Mouse (Mus musculus) stomach, embryonic 14.5 days (tissue): ENCODE results near the gene Zfp937. TPM values are rescaled to one million over a fixed set of nuclear protein-coding genes. Genes with fewer than 3 reads are reported as not detected.
"Not testable (repeated sequence)": the region's sequence is repeated elsewhere in the genome, so short reads cannot be mapped to it uniquely, and the experiment has no call there.

Source experiments
- ATAC-seq: fragments of 200-750 bp; cut with Nextera tagmentation; 2 replicates; pipeline ENCODE4 v1.8.0; 2017; ENCODE audit warnings: low read depth, moderate TSS enrichment; ENCODE audit not compliant: insufficient number of reproducible peaks, insufficient read depth, low FRiP score
- H3K27ac ChIP-seq: fragments of 300-500 bp; sonication (generic); 2 replicates; pipeline ENCODE4 v1.5.1; 2014; ENCODE audit warnings: mild to moderate bottlenecking, low read length, moderate library complexity, mixed read lengths
- H3K27me3 ChIP-seq: fragments of 300-500 bp; sonication (generic); 2 replicates; pipeline ENCODE4 v1.6.1; 2014; ENCODE audit warnings: low read length, control low read depth, mixed read lengths; ENCODE audit not compliant: control insufficient read depth, insufficient read depth
- H3K36me3 ChIP-seq: fragments of 300-500 bp; sonication (generic); 2 replicates; pipeline ENCODE4 v1.6.1; 2014; ENCODE audit warnings: mild to moderate bottlenecking, control low read depth, low read length, moderate library complexity, mixed read lengths; ENCODE audit not compliant: control insufficient read depth, insufficient read depth
- H3K4me1 ChIP-seq: fragments of 300-500 bp; sonication (generic); 2 replicates; pipeline ENCODE4 v1.6.1; 2014; ENCODE audit warnings: low read length, control low read depth, mixed read lengths; ENCODE audit not compliant: control insufficient read depth, insufficient read depth
- H3K4me2 ChIP-seq: fragments of 300-500 bp; sonication (generic); replicated peaks from 2 replicates; pipeline ENCODE4 v1.6.1; 2014; ENCODE audit warnings: low read depth, low read length, control low read depth
- H3K4me3 ChIP-seq: fragments of 300-500 bp; sonication (generic); 2 replicates; pipeline ENCODE4 v1.5.1; 2014; ENCODE audit warnings: low read depth, low read length, control low read depth
- H3K9ac ChIP-seq: fragments of 300-500 bp; sonication (generic); replicated peaks from 2 replicates; pipeline ENCODE4 v1.6.1; 2014; ENCODE audit warnings: low read depth, mild to moderate bottlenecking, control low read depth, low read length, moderate library complexity, mixed read lengths
- H3K9me3 ChIP-seq: fragments of 300-500 bp; sonication (generic); 2 replicates; pipeline ENCODE4 v1.6.1; 2016; ENCODE audit warnings: low read depth, low read length, control low read depth; ENCODE audit not compliant: control insufficient read depth
- WGBS: fragments of 180-500 bp; shearing (Covaris S2); extraction: QIAGEN DNeasy Blood & Tissue Kit; methylation state at CpG from one replicate; pipeline ENCODE4 v1.1.7; 2014; 5-methylcytosine and 5-hydroxymethylcytosine counted together
- polyA plus RNA-seq: library from polyadenylated mRNA; unstranded; fragments of >200 nt; fragmentation: Nextera tagmentation; extraction: Ambion mirVana; gene quantifications from 2 replicates; pipeline ENCODE4 v1.2.1, GENCODE M21; 2014

Gene Zfp937
- 10.7 TPM in 2 replicates for polyA plus RNA-seq

DNA sequence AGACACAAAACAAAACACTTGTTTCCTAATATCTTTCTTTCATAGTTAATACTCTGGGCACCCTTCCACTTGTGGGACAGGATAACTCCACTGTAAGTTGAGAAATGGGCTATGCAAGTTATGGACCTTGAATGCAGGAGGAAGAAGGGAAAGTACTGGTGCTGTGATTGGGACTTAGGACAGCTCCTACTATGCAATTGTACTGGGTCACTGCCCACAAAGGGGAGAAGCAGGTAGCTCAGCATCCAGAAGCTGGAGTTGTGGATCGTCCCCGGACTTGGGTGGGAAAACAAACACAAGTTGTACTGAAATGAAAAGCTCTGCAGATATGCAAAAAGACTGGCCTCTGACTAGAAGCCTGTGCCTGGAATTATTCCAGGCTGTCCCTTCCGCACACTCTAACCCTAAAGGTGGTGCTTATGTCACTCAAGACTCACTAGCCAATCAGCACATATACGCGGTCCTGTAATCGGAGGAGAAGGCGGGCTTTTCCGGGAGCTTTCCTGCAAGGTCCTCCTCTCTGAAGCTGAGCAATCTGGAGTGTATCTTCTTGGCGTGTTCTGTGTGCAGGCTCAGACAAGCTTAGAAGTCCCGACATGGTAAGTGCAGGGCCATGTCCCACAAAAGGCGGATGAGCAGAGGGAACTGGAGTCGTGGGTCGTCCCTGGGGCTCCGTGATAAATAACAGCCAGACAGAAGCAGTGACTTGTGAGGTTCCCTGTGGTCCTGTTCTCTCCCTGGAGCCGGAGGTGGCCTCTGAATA, at the start of gene Zfp937:
Gene Zfp937, plus strand, starts transcription at position 474 of the 763 bp plus-strand sequence.
- H3K36me3 ChIP-seq, H3K27me3 ChIP-seq, H3K4me1 ChIP-seq, H3K9me3 ChIP-seq, H3K27ac ChIP-seq: not testable (repeated sequence)
- peak within 1 kb of the TSS; percentile 36 for H3K4me2 ChIP-seq
- ATAC-seq, result peak; percentile 100
- 0 out of 2 replicates have a peak within 1 kb of the TSS, but pooled peaks have one; percentile 14 for H3K9ac ChIP-seq
- WGBS, result 2% methylated on average over 15 of the region's 15 CpGs
- H3K4me3 ChIP-seq, result peak within 1 kb of the TSS; percentile 35

DNA sequence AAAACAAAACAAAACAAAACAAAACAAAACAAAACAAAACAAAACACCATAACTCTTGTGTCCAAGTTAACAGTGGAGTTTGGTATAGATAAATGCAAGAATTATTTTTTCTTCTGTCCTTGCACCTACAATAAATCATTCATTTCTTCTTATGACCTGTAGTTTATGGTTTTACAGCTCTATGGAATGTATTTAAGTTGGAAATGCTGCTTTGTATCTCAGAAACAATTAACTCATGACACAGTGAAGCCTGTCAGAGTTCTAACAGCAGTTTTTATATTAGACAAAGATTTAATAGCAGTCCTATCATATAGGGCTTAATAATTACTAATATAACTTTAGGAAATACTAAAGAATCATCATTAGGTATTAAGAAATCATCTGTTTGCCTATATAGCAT, 44.0 kb upstream of the Zfp937 start:
- no peak overlapping the region for H3K9ac ChIP-seq
- ATAC-seq, result no peak
- no peak overlapping the region for H3K4me3 ChIP-seq
- no peaks in the 10 kb centered on the region for H3K36me3 ChIP-seq
- H3K4me1 ChIP-seq, result no peaks in the 10 kb centered on the region
- no peak overlapping the region for H3K27ac ChIP-seq
- no peaks in the 10 kb centered on the region for H3K27me3 ChIP-seq
- H3K4me2 ChIP-seq, result no peak overlapping the region
- no peaks in the 10 kb centered on the region for H3K9me3 ChIP-seq

DNA sequence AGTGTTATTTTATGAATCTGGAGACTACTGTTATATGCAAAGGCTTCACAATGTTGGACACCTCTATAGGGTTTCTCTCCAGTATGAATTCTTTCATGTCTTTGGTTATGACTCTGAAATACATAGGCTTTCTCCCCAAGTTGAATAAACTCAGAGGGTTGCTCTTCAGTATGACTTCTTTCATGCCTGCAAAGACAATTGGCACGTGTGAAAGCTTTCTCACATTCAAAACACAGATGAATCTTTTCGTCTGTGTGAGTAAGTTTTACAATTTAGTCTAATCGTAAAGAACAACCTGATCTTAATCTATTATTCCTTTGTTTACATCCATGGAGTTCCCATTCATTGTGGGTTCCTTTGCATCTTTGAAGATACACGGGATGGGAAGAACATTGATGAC, 38.3 kb upstream of the Zfp937 start, which contains the start of gene Gm10770:
Gene Gm10770, minus strand, starts transcription at position 101 of the 400 bp plus-strand sequence.
- H3K4me2 ChIP-seq, H3K9me3 ChIP-seq, H3K4me3 ChIP-seq, H3K36me3 ChIP-seq, H3K27ac ChIP-seq, H3K4me1 ChIP-seq, ATAC-seq, H3K9ac ChIP-seq, H3K27me3 ChIP-seq: not testable (repeated sequence)
- 80% methylated on average over 4 of the region's 4 CpGs for WGBS

DNA sequence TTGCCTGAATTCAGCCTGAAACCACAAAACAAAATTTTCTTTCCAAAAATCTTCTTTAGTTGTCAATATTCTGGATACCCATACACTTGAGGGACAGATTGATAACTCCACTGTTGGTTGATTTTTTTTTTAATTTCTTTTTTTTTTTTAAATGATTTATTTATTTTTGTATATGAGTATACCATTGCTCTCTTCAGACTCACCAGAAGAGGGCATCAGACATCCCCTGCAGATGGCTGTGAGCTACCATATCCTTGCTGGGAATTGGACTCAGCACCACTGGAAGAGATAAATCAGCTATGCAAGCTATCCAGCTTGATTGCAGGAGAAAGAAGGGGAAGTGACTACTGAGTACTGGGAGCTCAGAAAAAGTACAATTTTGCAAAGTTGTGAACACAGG, 36.8 kb upstream of the Zfp937 start:
- H3K9ac ChIP-seq, H3K9me3 ChIP-seq, H3K27ac ChIP-seq, H3K36me3 ChIP-seq, H3K4me1 ChIP-seq, ATAC-seq, H3K4me3 ChIP-seq, H3K27me3 ChIP-seq, H3K4me2 ChIP-seq: not testable (repeated sequence)

DNA sequence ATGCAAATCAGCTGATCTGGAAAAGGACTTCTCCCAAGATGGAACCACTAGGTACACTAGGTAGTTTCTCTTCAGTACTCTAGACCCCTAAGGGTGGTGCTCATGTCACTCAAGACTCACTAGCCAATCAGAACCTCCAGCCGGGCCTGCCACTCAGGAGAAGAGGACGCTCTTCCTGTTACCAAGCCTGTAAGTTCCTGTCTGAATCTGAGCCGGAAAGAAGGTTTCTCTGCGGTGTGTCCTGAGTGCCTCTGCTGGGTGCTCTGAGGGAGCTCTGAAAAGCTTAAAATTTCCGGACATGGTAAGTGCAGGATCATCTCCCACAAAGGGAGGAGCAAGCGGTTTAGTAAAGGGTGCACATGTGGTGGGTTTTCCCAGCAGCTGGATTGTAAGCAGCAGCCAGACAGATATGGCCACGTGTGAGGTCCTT, 36.3 kb upstream of the Zfp937 start, which contains the start of gene Gm14139:
Gene Gm14139, plus strand, starts transcription at position 186 of the 430 bp plus-strand sequence.
- H3K9ac ChIP-seq, H3K27me3 ChIP-seq, H3K4me2 ChIP-seq, H3K9me3 ChIP-seq, H3K4me1 ChIP-seq, H3K27ac ChIP-seq, ATAC-seq, H3K4me3 ChIP-seq, H3K36me3 ChIP-seq: not testable (repeated sequence)
- 73% methylated on average over 7 of the region's 7 CpGs for WGBS

DNA sequence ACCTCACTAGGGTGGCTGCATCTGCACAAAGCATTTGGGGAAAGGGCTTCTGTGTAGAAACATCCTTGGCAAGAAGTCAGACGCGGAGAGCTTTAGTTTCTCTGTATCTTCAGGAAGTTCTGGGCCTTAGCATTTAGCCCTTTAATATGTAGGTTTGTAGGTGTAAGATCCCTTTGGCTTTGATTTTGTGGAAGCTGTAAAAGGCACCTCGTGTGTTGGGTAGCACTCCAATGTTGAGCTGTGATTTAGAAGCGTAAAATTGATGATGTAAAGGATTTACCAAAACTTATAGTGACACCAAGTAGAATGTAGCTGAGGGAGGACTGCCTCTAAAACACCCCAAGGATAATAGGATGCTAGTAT, 471 bp downstream of the Zfp937 start:
- H3K4me2 ChIP-seq, result peak overlapping the region; percentile 36
- ATAC-seq, result peak; percentile 16; the same call in 1 of the 2 replicates
- H3K9ac ChIP-seq, result 0 out of 2 replicates have a peak overlapping the region, but pooled peaks have one; percentile 14
- H3K4me1 ChIP-seq, H3K27ac ChIP-seq, H3K27me3 ChIP-seq, H3K9me3 ChIP-seq, H3K36me3 ChIP-seq: not testable (repeated sequence)
- H3K4me3 ChIP-seq, result peak overlapping the region; percentile 35
- WGBS, result 0% methylated on average over 2 of the region's 4 CpGs

DNA sequence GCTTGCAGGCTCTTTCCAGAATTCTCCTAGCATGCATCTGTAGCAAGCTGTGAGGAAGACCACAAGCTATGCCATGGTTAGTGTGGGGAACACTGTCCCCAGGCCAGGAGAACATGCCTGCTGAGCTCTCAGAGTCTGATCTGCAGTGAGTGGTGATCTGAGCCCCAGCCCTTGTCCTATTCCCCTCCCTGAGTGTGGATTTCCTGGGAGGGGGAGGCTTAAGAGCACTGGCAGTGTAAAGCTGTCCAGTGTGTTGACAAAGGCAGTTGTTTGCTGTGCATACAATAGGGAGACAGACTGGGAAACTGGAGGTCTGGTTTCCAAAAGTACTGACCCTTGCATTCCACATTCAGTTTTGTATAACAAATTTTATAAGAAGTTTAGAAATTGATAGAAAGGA, 5.4 kb downstream of the Zfp937 start:
- not testable (repeated sequence) for H3K27ac ChIP-seq, H3K4me3 ChIP-seq, H3K36me3 ChIP-seq, ATAC-seq, H3K4me2 ChIP-seq, H3K4me1 ChIP-seq, H3K9ac ChIP-seq, H3K27me3 ChIP-seq, H3K9me3 ChIP-seq

DNA sequence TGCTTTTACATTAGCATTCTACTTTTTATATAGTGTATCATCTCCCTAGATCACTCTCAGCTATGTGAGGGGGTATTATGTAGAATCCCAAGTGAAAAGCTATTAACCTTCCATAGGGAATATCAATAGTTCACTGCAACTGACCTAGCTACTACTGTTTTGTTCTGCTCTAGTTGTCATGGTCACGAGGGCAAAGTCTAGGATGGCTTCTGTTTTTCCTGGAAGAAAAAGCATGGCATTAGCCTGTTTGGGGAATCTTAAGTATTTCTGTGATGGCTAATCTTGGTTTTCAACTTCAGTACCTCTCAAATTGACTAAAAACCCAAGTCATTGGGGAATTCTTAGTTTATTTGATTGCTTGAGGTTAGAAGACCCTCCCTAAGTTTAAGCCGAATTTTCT, 25.3 kb downstream of the Zfp937 start:
- 87% methylated on average over 2 of the region's 2 CpGs for WGBS
- Histone ChIP-seq H3K9ac (no peak overlapping the region), H3K27me3 (no peaks in the 10 kb centered on the region), H3K9me3 (peaks cover 15% of the 10 kb centered on the region), H3K27ac (no peak overlapping the region), H3K4me3 (no peak overlapping the region), H3K36me3 (peaks cover under 1% of the 10 kb centered on the region; the same call in 1 of the 2 replicates), H3K4me1 (no peaks in the 10 kb centered on the region), H3K4me2 (no peak overlapping the region)
- ATAC-seq, result no peak

DNA sequence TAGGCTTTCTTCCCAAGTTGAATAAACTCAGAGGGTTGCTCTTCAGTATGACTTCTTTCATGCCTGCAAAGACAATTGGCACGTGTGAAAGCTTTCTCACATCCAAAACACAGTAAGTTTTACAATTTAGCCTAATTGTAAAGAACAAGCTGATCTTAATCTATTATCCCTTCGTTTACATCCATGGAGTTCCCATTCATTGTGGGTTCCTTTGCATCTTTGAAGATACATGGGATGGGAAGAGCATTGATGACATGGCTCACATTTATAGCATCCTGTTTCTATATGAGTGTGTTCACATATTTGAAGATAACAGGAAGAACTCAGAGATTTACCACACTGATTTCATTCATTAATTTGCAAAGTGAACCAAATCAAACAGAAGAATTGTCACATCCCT, 37.6 kb downstream of the Zfp937 start, which contains the start of gene Gm21994:
Gene Gm21994, minus strand, starts transcription at position 101 of the 400 bp plus-strand sequence.
- WGBS, result 57% methylated on average over 2 of the region's 2 CpGs
- H3K9me3 ChIP-seq, ATAC-seq, H3K4me2 ChIP-seq, H3K27me3 ChIP-seq, H3K36me3 ChIP-seq, H3K4me1 ChIP-seq, H3K9ac ChIP-seq, H3K4me3 ChIP-seq, H3K27ac ChIP-seq: not testable (repeated sequence)
